Mouse (Mus musculus) neutrophil, adult 59 days (primary cell): ENCODE data around the gene Mycl. TPM values are rescaled to one million over a fixed set of nuclear protein-coding genes. Genes with fewer than 3 reads are reported as not detected.

Source experiments
- total RNA-seq, 2 experiments: library from RNA; stranded (reverse); gene quantifications; 1 replicate in 1 of 2; 2 replicates in 1 of 2; pipeline ENCODE4 v1.2.4; 2023

Gene Mycl
- 1 to 10 TPM in 1 of 2 experiments, under 1 TPM in 1; 0.95 to 2.3 TPM for total RNA-seq

DNA sequence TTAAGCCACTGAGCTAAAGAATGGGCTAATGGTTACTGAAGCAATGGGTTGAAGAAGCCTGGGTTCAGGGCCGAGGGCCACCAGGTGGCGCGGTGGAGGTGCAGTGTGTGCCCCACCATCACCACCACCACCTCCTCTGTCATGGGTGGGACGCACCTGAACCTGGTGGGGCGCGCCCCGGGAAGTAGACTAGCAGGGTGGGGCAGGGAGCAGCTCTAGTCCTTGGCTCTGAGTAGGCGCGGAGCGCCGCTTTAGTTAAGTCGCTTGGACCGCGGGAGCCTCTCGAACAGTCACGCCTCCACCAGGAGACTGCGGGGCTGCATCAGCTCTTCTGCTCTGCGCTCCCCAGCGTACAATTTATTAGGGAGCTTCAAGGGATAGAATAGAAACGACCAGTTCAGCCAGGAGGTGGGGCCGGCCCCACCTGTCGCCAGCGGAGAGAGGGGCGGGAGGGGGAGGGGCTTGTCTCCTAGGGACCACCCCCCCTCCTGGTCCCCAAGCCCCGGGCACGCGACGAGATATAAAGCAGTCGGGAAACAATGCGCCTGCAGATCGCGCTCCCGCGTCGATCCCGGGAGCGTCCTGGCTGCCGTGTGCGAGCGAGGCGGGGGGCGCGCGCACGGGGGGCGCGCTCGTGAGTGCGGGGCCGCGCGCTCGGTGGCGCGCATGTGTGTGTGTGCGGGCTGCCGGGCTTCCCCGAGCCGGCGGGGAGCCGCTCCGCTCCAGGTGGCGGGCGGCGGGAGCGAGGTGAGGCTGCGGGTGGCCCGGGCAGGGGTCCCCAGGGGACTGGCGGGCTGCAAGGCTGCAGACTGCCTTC, at the start of gene Mycl:
Gene Mycl (plus strand): TSS at position 249 of the 817 bp plus-strand sequence.

GRCm38 (mm10) chr4:122961100-122961567, 34.3 kb upstream of the Mycl start, which contains the start of gene Mfsd2a:
Mfsd2a (minus strand) TSS chr4:122961188.

GRCm38 (mm10) chr4:123016451-123016957, 21.1 kb downstream of the Mycl start, which contains the start of gene Trit1:
Trit1 (plus strand) TSS chr4:123016597.

Other genes starting within 250 kb of the Mycl start
- 10 to 100 TPM; 43.0 to 52.0 TPM for gene Ppt1, start 159.4 kb upstream of the Mycl start, total RNA-seq
- 100 to 1,000 TPM; 920 to 956 TPM for gene Cap1, start 109.6 kb upstream of the Mycl start, total RNA-seq
- gene Mfsd2a, start 34.5 kb upstream of the Mycl start, total RNA-seq = under 1 TPM in 1 of 2 experiments, not detected in 1; 0.16 TPM
- 1 to 10 TPM; 4.6 to 5.6 TPM for gene Trit1, start 20.9 kb downstream of the Mycl start, total RNA-seq
- not detected for gene Bmp8b, start 109.5 kb downstream of the Mycl start, total RNA-seq
- gene Oxct2b, start 120.6 kb downstream of the Mycl start, total RNA-seq = not detected
- gene Ppie, start 144.3 kb downstream of the Mycl start, total RNA-seq = 10 to 100 TPM; 23.7 to 24.4 TPM
- not detected for gene Hpcal4, start 187.6 kb downstream of the Mycl start, total RNA-seq
- not detected for gene Nt5c1a, start 205.9 kb downstream of the Mycl start, total RNA-seq
- under 1 TPM; 0.09 to 0.40 TPM for gene Heyl, start 237.9 kb downstream of the Mycl start, total RNA-seq